Mouse (Mus musculus): Measurements from ENCODE around the gene Itga10. TPM values are rescaled to one million over a fixed set of nuclear protein-coding genes. Genes with fewer than 3 reads are reported as not detected.
"Not testable (repeated sequence)": the region's sequence is repeated elsewhere in the genome, so short reads cannot be mapped to it uniquely, and the experiment has no call there.

The Itga10 gene
- total RNA-seq, 2 experiments from 2014 or later: 1.4 to 1.8 TPM

GRCm38 (mm10) chr3:96679159-96679674 lies 33.8 kb downstream of the Itga10 start:
- DNase-seq (ENCODE audit: low spot score in 2 of 2): no peak

DNA sequence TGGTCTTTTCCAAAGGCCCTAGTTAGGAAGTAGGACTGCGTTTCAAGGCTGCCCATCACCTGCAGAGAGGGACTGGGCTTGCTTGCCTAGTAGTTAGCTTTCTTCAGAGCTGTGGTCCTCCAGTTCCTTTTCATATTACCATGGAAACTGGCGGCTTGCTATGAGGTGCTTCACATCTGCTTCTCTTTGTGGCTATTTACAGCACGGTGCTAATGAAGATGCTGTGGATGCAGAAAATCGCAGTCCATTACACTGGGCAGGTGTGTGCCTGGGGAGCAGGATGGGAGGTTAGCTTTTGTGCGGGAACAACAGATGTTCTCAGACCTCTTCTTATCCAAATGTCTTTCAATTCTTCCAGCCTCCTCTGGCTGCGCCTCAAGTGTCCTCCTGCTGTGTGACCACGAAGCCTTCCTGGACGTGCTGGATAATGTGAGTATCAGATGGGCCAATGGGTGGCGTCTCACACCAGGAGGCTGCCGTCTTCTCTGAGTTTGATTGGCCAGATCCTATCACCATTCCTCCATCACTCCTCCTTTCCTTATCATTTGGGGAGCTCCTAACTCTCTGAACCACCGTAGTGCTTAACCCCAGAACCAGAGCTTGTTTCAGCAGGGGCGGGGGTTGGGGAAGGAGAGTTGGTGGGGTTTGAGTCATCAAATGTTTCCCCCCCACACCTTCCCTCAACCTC lies 35.0 kb downstream of the Itga10 start:
- DNase-seq (ENCODE audit: low spot score in 2 of 2): no peak

GRCm38 (mm10) chr3:96683496-96683895 lies 38.1 kb downstream of the Itga10 start:
- DNase-seq (ENCODE audit: low spot score in 2 of 2): no peak

DNA sequence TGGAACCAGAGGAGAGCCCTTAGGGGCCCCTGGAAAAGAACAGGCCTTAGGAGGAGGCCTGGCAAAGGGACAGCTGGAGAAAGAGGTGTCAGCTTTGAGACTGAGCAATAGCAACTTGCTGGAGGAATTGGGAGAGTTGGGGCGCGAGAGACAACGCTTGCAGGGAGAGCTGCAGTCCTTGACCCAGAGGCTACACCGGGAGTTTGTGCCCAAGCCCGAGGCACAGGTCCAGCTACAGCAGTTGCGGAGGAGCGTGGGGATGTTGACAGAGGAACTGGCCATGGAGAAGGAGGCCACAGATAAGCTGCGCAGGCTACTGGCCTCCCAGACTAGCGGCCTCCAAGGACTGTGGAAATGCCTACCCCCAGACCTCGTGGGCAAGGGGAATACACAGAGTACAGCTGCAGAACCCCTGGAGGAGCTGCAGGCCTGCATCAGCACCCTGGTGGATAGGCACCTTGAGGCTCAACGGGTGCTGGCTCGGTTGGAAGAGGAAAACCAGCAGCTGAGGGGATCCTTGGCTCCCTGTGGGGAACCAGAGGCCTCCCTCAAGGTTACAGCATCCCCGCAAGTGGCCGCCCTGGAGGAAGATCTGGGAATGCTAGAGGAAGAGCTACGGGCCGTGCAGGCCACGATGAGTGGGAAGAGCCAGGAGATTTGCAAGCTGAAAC lies 38.9 kb downstream of the Itga10 start:
- no peak for DNase-seq (ENCODE audit: low spot score in 2 of 2)

DNA sequence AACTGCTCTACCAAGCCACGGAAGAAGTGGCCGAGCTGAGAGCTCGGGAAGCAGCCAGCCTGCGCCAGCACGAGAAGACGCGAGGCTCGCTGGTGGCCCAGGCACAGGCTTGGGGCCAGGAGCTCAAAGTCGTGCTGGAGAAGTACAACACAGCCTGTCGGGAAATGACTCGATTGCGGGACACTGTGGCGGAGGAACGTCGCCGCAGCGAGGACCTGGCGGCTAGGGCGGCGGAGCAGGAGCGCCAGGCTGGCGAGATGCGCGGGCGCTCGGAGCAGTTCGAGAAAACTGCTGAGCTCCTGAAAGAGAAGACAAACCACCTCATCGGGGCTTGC lies 39.4 kb downstream of the Itga10 start:
- DNase-seq (ENCODE audit: low spot score in 2 of 2): no peak

DNA sequence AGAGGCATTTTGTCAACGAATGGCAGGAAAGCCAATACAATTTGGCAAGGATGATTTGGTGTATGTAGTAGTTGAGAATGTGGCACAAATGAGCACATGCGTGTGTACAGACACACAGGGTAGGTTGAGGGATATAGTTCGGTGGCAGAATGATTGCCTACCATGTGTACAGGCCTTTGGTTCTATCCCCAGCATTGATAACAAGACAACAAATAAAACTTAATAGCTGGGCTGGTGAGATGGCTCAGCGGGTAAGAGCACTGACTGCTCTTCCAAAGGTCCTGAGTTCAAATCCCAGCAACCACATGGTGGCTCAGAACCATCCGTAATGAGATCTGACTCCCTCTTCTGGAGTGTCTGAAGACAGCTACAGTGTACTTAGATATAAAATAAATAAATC lies 40.7 kb downstream of the Itga10 start:
- DNase-seq (ENCODE audit: low spot score in 2 of 2): not testable (repeated sequence)

- DNase-seq (ENCODE audit: low spot score in 2 of 2): no peak
These were observed 43.5 kb downstream of the Itga10 start for GRCm38 (mm10) chr3:96688854-96689253.

GRCm38 (mm10) chr3:96690298-96690697 lies 44.9 kb downstream of the Itga10 start:
- no peak for DNase-seq (ENCODE audit: low spot score in 2 of 2)

- DNase-seq (ENCODE audit: low spot score in 2 of 2): peak; percentile 46 to 61
These were observed 47.1 kb downstream of the Itga10 start for GRCm38 (mm10) chr3:96692506-96692905.

- DNase-seq (ENCODE audit: low spot score in 2 of 2): no peak
These were observed 48.2 kb downstream of the Itga10 start for GRCm38 (mm10) chr3:96693579-96693978.

GRCm38 (mm10) chr3:96696198-96696765 lies 50.9 kb downstream of the Itga10 start, which contains the start of gene Pias3:
Pias3 (plus strand) TSS chr3:96696384.
- DNase-seq (ENCODE audit: low spot score in 2 of 2): peak; percentile 53 to 73

DNA sequence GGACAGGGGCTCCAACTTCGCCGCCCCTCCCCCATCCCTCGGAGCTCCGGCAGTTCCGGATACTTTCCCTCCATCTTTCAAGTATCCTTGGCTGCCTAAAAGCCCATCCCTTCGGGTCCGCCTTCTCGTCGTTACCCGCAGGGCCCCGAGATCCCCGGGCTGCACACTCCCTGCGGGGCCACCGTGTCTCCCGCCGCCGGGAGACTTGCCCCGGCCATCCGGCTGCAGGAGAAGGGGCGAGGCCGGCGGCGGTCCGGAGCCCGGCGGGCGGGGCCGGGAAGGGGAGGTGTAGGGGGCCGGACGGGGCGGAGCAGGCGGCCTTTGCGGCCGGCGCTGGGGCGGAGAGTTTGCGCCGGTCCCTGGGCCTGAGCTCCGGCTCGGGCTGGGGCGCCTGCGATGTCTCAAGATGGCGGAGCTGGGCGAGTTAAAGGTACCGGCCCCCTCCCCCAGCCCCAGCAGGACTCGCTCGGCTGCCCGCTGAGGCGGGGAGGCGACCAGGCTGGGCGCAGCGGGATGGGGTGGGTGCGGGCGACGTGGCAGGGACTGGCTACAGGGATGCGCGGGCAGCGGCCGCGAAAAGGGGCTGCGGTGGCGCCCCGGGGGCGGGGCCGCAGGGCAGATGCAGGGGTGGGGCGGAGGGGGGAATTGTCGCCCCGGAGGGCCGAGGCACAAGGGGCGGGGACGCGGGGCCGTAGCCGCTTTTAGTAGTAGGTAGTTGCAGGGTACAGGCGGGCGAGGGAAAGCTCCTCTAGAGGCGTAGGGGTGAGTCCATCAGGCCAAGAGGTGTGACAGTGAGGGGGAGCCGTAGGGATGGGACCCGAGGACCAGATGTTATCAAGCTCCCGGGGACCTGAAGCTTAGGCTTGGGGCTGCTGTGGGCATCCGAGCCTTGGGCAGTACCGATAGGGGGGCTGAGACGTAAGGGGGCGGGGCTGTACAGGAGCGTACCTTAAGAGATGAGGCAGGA lies 51.7 kb downstream of the Itga10 start:
- peak; percentile 80 to 87 for DNase-seq (ENCODE audit: low spot score in 2 of 2)

DNA sequence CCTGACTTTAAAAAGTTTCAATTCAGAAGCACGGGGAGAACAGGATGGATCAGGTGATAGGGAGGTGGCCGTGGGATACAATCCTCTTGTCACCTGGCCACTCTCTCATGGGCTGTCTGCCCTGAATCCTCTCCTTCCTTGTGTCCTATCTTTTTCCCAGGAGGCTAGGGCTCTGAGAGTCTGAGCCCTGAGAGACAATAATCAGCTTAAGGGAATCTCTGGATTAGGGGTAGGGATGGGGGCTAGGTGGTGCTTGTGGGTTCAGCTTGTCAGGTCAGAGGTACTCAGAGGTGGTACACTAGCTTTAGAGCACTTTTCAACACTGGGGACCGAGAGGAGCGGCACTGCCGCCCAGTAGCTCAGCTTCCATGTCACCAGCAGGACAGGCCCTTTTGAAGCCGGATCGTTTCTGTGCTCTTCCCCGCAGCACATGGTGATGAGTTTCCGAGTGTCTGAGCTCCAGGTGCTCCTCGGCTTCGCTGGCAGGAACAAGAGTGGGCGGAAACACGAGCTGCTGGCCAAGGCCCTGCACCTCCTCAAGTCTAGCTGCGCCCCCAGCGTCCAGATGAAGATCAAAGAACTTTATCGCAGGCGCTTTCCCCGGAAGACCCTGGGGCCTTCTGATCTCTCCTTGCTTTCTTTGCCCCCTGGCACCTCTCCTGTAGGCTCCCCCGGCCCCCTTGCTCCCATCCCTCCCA lies 53.8 kb downstream of the Itga10 start:
- no peak for DNase-seq (ENCODE audit: low spot score in 2 of 2)

GRCm38 (mm10) chr3:96700376-96700775 lies 55.0 kb downstream of the Itga10 start:
- peak in 1 of 2 experiments; percentile 31 for DNase-seq (ENCODE audit: low spot score in 2 of 2)

- DNase-seq (ENCODE audit: low spot score in 2 of 2): no peak
These were observed 55.6 kb downstream of the Itga10 start for GRCm38 (mm10) chr3:96701003-96701402.

DNA sequence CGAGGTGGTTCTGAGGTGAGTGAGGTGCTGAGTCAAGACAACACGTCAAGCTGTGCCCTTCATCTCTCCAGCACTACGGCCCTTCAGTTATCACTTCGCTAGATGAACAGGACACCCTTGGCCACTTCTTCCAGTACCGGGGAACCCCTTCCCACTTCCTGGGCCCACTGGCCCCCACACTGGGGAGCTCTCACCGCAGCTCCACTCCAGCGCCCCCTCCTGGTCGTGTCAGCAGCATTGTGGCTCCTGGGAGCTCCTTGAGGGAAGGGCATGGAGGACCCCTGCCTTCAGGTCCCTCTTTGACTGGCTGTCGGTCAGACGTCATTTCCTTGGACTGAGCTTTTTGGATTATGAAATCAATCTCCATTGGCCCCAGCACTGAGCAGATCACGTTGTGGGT lies 59.4 kb downstream of the Itga10 start:
- DNase-seq (ENCODE audit: low spot score in 2 of 2): no peak

DNA sequence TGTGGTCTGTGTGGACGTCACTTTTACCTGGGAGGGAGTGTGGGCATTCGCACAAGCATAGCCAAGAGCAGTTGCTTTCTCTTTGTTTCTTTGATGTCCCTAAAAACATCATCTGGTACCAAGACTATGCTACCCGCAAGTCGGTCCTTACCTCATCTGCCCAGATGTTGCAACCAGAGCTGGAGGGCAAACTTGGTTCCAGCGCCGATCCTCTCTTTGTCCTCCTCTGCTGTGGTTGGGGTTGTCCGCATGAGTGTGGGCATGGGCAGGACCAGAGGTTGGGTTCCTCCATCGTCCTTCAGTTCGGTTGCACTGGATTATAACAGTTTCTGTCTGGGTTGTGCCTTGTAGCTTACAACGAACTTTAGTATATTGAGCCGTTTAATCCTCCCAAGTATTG lies 60.8 kb downstream of the Itga10 start:
- DNase-seq (ENCODE audit: low spot score in 2 of 2): no peak

DNA sequence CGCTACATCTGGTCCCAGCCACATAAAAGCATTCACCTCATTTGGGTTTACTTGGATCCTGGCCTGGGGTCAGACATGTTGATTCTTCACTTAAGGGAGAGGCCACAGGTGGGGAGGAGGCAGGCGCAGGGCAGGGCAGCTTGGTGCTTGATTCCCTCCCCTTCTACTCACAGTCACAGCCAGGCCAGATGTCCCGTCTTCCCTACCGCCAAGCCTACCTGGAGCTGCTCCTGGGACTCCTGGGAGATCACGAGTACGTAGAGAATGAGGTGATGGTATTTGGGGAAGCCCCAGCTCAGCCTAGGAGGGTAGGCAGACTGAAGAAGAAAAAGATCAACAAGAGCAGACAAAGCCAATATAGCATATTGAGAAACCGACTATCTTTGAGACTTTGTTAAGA lies 61.6 kb downstream of the Itga10 start:
- DNase-seq (ENCODE audit: low spot score in 2 of 2): no peak

GRCm38 (mm10) chr3:96707903-96708683 lies 62.7 kb downstream of the Itga10 start, which contains the start of gene Nudt17:
Nudt17 (minus strand) TSS chr3:96708562.
- peak; percentile 84 to 88 for DNase-seq (ENCODE audit: low spot score in 2 of 2)

GRCm38 (mm10) chr3:96708684-96709064 lies 63.3 kb downstream of the Itga10 start:
- DNase-seq (ENCODE audit: low spot score in 2 of 2): no peak
